Mouse (Mus musculus) left cerebral cortex, adult 9 months (tissue): ENCODE results near the gene Hspa12a.

Source experiments
- DNase-seq, 2 experiments: peaks; one replicate each; pipeline ENCODE4 v3.0.0; 2022; ENCODE audit warnings: low spot score in 2 of 2

Gene Hspa12a

DNA sequence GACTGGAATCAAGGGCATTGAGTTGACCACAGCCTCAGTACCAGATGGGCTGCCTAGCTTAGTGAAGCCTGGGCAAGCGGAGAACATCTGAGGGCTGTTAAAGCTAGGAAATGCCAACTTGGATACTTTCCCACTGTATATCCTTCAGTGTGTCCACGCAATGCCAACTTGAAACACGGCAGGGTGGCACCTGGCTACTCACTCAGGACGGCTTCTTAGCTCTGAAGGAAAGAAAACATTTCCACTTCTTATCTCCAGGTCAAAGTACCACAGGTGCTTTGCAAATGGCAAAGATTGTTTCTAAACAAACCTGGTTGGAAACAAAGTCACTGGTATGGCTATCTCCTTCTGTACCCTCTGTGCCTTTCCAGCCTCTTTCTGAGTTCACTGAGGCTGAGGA is 184.6 kb downstream of the Hspa12a start:
- DNase-seq = no peak

DNA sequence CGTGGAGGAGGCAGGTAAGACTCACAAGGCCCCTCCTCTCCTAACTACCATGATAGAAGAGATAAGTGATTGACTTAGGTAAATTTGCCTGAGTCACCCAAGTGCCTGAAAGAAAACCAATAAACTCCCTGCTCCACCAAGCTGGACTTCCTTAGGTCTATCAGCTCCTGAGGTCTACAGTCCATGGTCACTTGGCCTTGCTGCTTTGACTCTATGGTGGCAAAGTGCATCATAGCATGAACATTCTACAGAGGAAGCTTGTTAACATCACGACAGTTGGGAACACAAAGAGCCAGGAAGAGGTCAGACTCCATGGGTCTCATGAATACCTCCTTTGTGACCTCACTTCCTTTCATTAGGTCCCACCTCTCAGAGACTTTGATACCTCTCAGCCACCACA is 191.9 kb downstream of the Hspa12a start:
- no peak for DNase-seq

DNA sequence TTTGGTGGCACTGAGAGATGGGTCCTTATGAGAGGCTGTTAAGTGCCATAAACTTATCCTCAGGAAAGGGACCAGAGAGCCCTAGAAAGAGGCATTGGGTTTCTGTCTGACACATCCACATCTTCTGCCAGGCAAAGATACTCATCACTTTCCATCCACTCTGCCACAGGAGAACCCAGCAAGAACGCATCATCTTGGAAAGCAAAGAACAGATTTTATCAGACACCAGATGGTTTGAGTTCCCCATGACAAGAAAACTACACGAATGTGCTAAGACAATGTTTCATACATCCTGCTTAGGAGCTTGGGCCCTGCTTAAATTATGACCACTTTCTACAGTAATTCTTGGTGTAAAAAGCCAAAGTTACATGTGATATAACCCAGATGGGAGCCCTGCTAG is 192.6 kb downstream of the Hspa12a start:
- DNase-seq = peak in 1 of 2 experiments; percentile 23

DNA sequence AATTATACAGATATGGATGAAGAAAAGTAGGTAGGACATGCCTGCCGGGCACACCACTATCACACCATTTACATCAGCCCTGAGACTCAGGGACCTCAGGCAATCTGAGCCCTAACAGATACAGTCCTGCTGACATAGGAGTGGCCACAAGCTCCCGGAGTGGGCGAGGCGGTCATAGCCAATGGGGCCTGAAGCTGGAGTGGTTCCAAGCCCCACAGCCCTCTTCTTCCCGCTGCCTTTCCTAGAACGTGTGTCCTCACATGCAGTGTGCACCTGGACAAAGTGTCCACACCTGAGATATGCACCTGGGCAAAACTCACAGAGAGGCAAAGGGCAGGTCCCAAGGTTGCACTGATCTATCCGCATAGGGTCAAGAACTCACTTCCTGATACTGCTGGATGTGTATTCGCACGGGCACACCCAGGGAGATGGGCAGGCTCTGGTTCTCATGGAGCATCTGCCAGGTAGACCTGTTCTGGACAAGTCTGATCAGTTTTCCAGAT is 195.9 kb downstream of the Hspa12a start:
- DNase-seq = no peak
